ENCODE assay signal across 10 mouse cellular contexts in the genomic region with DNA sequence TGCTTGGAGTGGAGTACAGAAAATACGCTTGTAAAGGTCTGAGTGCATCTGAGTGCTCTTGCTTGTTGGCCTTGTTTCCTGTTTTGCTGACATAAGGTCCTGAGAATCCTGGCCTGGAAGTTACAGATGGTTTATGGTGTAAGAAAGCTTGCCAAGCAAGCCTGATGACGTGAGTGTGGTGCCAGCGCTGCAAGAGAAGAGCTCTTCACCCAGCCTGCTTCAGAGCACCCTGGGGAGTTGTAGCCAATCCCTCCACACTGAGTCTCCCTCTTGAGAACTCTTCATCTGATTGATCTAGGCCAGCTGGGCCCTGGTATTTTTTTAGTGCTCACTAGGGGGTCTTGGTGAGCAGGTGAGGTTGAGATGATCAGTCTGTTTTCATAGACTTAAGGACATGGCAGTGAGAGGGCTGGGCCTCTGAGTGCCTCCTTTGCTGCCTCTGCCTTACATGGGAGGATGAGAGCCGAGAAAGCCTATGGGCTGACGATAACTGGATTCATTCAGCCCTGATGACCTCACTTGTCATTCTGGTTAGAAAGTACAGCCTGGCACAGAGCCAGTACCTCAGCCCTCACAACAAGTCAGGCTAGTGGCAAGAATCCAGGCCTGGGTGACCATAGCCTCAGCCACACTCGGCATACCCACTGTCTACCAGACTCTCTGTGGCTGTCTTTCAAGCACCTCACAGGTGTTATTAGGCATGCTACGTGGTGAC. TPM values are rescaled to one million over a fixed set of nuclear protein-coding genes. Genes with fewer than 3 reads are reported as not detected.
DNase-seq lines count a peak whose midpoint lies in the region; ATAC-seq and TF ChIP-seq lines count a peak whose summit lies in the region.
"Had no signal": no experiment of that assay in that cellular context is flagged by ENCODE, and none has a peak within 500 bp of the region (broad histone marks: within the 10 kb centered on the region; RNA-seq: fewer than 3 reads in every experiment).

No protein-coding gene starts in this region.

- H3K36me3 ChIP-seq in forebrain, postnatal 0 days (ENCODE audit: insufficient read depth) = no peaks in the 10 kb centered on the region
- no peaks in the 10 kb centered on the region for H3K36me3 ChIP-seq in forebrain, embryonic 16.5 days (ENCODE audit: control insufficient read depth, insufficient read depth)
- no peaks in the 10 kb centered on the region for H3K36me3 ChIP-seq in heart, embryonic 15.5 days
- H3K36me3 ChIP-seq in hindbrain, embryonic 14.5 days (replicated peaks; ENCODE audit: control insufficient read depth, insufficient read depth) = no peaks in the 10 kb centered on the region
- H3K36me3 ChIP-seq: limb, embryonic 12.5 days had no signal

- no peaks in the 10 kb centered on the region for H3K9me3 ChIP-seq in forebrain, postnatal 0 days (ENCODE audit: low read length)
- peaks cover 3% of the 10 kb centered on the region; the same call in 1 of the 2 replicates for H3K9me3 ChIP-seq in forebrain, embryonic 16.5 days (ENCODE audit: control insufficient read depth, low read length)
- H3K9me3 ChIP-seq in heart, embryonic 15.5 days (replicated peaks) = no peaks in the 10 kb centered on the region
- no peaks in the 10 kb centered on the region for H3K9me3 ChIP-seq in hindbrain, embryonic 14.5 days (ENCODE audit: control insufficient read depth, low read length)
- H3K9me3 ChIP-seq: limb, embryonic 12.5 days had no signal

- no peaks in the 10 kb centered on the region for H3K4me1 ChIP-seq in forebrain, postnatal 0 days (ENCODE audit: insufficient read depth)
- H3K4me1 ChIP-seq in forebrain, embryonic 16.5 days (replicated peaks; ENCODE audit: control insufficient read depth, insufficient read depth, low read length) = 0 out of 2 replicates have a peak, but pooled peaks cover 3% of the 10 kb centered on the region
- H3K4me1 ChIP-seq in heart, embryonic 15.5 days (replicated peaks) = peaks cover 23% of the 10 kb centered on the region
- no peaks in the 10 kb centered on the region for H3K4me1 ChIP-seq in hindbrain, embryonic 14.5 days (replicated peaks; ENCODE audit: control insufficient read depth, insufficient read depth, low read length)
- H3K4me1 ChIP-seq: limb, embryonic 12.5 days had no signal

- peak; percentile 26 for DNase-seq in forebrain, postnatal 0 days
- DNase-seq in testis, postnatal 10 days (ENCODE audit: low spot score) = peak; percentile 52
- DNase-seq in testis, postnatal 14 days (ENCODE audit: low spot score) = no peak
- DNase-seq in natural killer cell, adult 2 months (ENCODE audit: low spot score in 2 of 2) = no peak
- no peak for DNase-seq in hindbrain, embryonic 14.5 days (ENCODE audit: low spot score)
- no peak for DNase-seq in urinary bladder, postnatal 4 days (ENCODE audit: low spot score in 2 of 2)
- DNase-seq: thymus, postnatal 25 days had no signal

- WGBS in forebrain, postnatal 0 days = 52% methylated on average over 7 of the region's 7 CpGs
- WGBS in forebrain, embryonic 16.5 days = 56% methylated on average over 7 of the region's 7 CpGs
- 49% methylated on average over 7 of the region's 7 CpGs for WGBS in heart, embryonic 15.5 days
- WGBS in hindbrain, embryonic 14.5 days = 69% methylated on average over 7 of the region's 7 CpGs

- no peak overlapping the region for H3K9ac ChIP-seq in forebrain, postnatal 0 days
- no peak overlapping the region for H3K9ac ChIP-seq in forebrain, embryonic 16.5 days (replicated peaks; ENCODE audit: low read depth, low read length)
- no peak overlapping the region for H3K9ac ChIP-seq in heart, embryonic 15.5 days
- H3K9ac ChIP-seq in hindbrain, embryonic 14.5 days = no peak overlapping the region
- H3K9ac ChIP-seq: limb, embryonic 12.5 days had no signal

- no peak; the same call in 1 of the 2 replicates for ATAC-seq in forebrain, postnatal 0 days
- ATAC-seq in forebrain, embryonic 16.5 days = no peak
- ATAC-seq in heart, embryonic 15.5 days (replicated peaks; ENCODE audit: insufficient number of reproducible peaks, insufficient read depth, low FRiP score, low read depth) = peak; percentile 54; the same call in 1 of the 2 replicates
- no peak for ATAC-seq in hindbrain, embryonic 14.5 days (ENCODE audit: low FRiP score)

- no peak overlapping the region for H3K4me2 ChIP-seq in forebrain, postnatal 0 days (ENCODE audit: low read depth)
- H3K4me2 ChIP-seq in forebrain, embryonic 16.5 days (ENCODE audit: low read length) = no peak overlapping the region
- H3K4me2 ChIP-seq in heart, embryonic 15.5 days = no peak overlapping the region
- no peak overlapping the region for H3K4me2 ChIP-seq in hindbrain, embryonic 14.5 days (replicated peaks)
- H3K4me2 ChIP-seq: limb, embryonic 12.5 days had no signal

- no peak overlapping the region for H3K27ac ChIP-seq in forebrain, postnatal 0 days (ENCODE audit: low read depth, low read length)
- H3K27ac ChIP-seq in forebrain, embryonic 16.5 days (ENCODE audit: low read length) = no peak overlapping the region
- H3K27ac ChIP-seq in heart, embryonic 15.5 days = peak overlapping the region; percentile 87
- no peak overlapping the region for H3K27ac ChIP-seq in hindbrain, embryonic 14.5 days
- H3K27ac ChIP-seq: limb, embryonic 12.5 days had no signal

- no peak overlapping the region for H3K4me3 ChIP-seq in forebrain, postnatal 0 days (ENCODE audit: low read depth, low read length)
- no peak overlapping the region for H3K4me3 ChIP-seq in forebrain, embryonic 16.5 days (replicated peaks; ENCODE audit: low read length)
- H3K4me3 ChIP-seq in heart, embryonic 15.5 days = no peak overlapping the region
- no peak overlapping the region for H3K4me3 ChIP-seq in hindbrain, embryonic 14.5 days (replicated peaks; ENCODE audit: low read length)
- H3K4me3 ChIP-seq: limb, embryonic 12.5 days had no signal

- no peaks in the 10 kb centered on the region for H3K27me3 ChIP-seq in forebrain, postnatal 0 days (ENCODE audit: insufficient read depth, low read length)
- no peaks in the 10 kb centered on the region for H3K27me3 ChIP-seq in forebrain, embryonic 16.5 days (replicated peaks; ENCODE audit: control insufficient read depth, insufficient read depth, low read length)
- H3K27me3 ChIP-seq in heart, embryonic 15.5 days = no peaks in the 10 kb centered on the region
- no peaks in the 10 kb centered on the region for H3K27me3 ChIP-seq in hindbrain, embryonic 14.5 days (ENCODE audit: control insufficient read depth, insufficient read depth, low read length)
- H3K27me3 ChIP-seq: limb, embryonic 12.5 days had no signal

- TF ChIP-seq CTCF in forebrain, postnatal 0 days (IDR thresholded peaks at IDR 0.05; ENCODE audit: low read depth) = no peak

RNA-seq across cellular contexts. Expression of a gene that starts 35.9 kb away (rescaled TPM):
- 84.4 and 90.1 TPM in 2 replicates for total RNA-seq in forebrain, postnatal 0 days (2014; rRNA removed)
- 23.6 and 25.7 TPM in 2 replicates for polyA plus RNA-seq in forebrain, postnatal 0 days (2015; fragmentation: Nextera tagmentation; extraction: Ambion mirVana)
- polyA plus RNA-seq in forebrain, embryonic 16.5 days (2015; fragmentation: Nextera tagmentation; extraction: Ambion mirVana) = 22.6 and 22.8 TPM in 2 replicates
- polyA plus RNA-seq in heart, embryonic 15.5 days (2015; fragmentation: Nextera tagmentation; extraction: Ambion mirVana) = 8.4 and 9.3 TPM in 2 replicates
- polyA plus RNA-seq in hindbrain, embryonic 14.5 days (2014; fragmentation: Nextera tagmentation; extraction: Ambion mirVana) = 32.6 and 32.8 TPM in 2 replicates

RNA-seq across cellular contexts. Expression of a gene that starts 36.0 kb away (rescaled TPM):
- total RNA-seq in forebrain, postnatal 0 days (2014; rRNA removed) = 36.8 and 38.2 TPM in 2 replicates
- 21.1 and 32.9 TPM in 2 replicates for polyA plus RNA-seq in forebrain, postnatal 0 days (2015; fragmentation: Nextera tagmentation; extraction: Ambion mirVana)
- polyA plus RNA-seq in forebrain, embryonic 16.5 days (2015; fragmentation: Nextera tagmentation; extraction: Ambion mirVana) = 38.1 and 43.5 TPM in 2 replicates
- polyA plus RNA-seq in heart, embryonic 15.5 days (2015; fragmentation: Nextera tagmentation; extraction: Ambion mirVana) = 25.1 and 28.7 TPM in 2 replicates
- 36.4 and 44.9 TPM in 2 replicates for polyA plus RNA-seq in hindbrain, embryonic 14.5 days (2014; fragmentation: Nextera tagmentation; extraction: Ambion mirVana)

RNA-seq across cellular contexts. Expression of a gene that starts 42.5 kb away (rescaled TPM):
- 86.1 and 101 TPM in 2 replicates for total RNA-seq in forebrain, postnatal 0 days (2014; rRNA removed)
- polyA plus RNA-seq in forebrain, postnatal 0 days (2015; fragmentation: Nextera tagmentation; extraction: Ambion mirVana) = 77.3 and 85.9 TPM in 2 replicates
- polyA plus RNA-seq in forebrain, embryonic 16.5 days (2015; fragmentation: Nextera tagmentation; extraction: Ambion mirVana) = 97.0 and 101 TPM in 2 replicates
- 35.5 and 37.7 TPM in 2 replicates for polyA plus RNA-seq in heart, embryonic 15.5 days (2015; fragmentation: Nextera tagmentation; extraction: Ambion mirVana)
- polyA plus RNA-seq in hindbrain, embryonic 14.5 days (2014; fragmentation: Nextera tagmentation; extraction: Ambion mirVana) = 85.1 and 86.7 TPM in 2 replicates

Comparison
In these comparisons a context has a peak if more than half of its experiments do, and no peak if none do; other contexts are left out.
1. DNase-seq: peak in forebrain, postnatal 0 days (single experiment) and testis, postnatal 10 days (single experiment); none in testis, postnatal 14 days (single experiment), natural killer cell, adult 2 months (0 of 2), hindbrain, embryonic 14.5 days (single experiment) and urinary bladder, postnatal 4 days (0 of 2).